Comparison of ENCODE assay signal across 21 mouse cellular contexts in the genomic region with DNA sequence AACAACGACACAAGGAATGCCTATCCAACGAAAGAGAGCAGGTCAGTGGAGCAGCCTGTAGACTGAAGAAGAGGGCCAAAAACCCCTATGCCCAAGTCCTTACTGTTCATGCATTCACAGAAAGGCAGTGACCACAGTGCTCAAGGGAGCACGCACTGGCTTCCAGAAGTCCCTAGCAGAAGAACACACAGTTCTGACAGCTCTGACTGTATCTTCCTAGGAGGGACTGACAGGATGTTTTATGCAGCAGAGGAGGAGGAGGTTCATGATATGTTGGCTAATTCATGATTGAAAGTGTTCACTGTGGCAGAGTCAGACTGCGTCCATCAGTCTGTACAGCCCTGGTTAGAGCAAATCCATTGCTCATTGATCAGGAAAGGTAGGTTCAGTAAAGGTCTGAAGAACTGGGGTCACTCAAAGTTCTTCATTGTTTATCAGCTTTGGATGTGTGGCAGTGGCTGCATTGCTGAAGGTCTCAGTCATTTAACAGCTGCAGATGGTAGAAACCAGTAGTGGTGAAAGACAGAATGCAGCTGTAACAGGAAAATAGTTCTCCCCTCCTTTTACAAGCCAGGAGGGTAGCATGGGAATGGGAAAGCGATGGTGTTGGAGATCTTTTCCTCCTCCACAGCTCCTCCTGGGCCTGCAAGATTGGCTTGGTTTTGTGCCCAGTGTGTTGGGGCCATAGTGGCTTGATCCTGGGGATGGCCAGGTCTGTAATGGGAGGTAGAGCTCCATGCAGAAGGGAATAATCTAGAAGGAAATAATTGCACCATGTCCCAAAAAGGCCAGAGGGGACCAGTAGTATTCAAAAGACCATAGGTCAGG.
"Had no signal": no experiment of that assay in that cellular context is flagged by ENCODE, and none has a peak within 500 bp of the region (broad histone marks: within the 10 kb centered on the region; RNA-seq: fewer than 3 reads in every experiment).

No protein-coding gene starts in this region.

- H3K4me3 ChIP-seq: layer of hippocampus, adult 2 months; limb, embryonic 10.5 days; limb, embryonic 13.5 days; liver, embryonic 13.5 days; megakaryocyte, embryonic 14.5 days; midbrain, embryonic 10.5 days; midbrain, embryonic 13.5 days; myocyte; neural tube, embryonic 13.5 days; stomach, embryonic 15.5 days had no signal

- H3K27ac ChIP-seq: kidney, postnatal 0 days; layer of hippocampus, adult 2 months; limb, embryonic 10.5 days; limb, embryonic 13.5 days; liver, embryonic 13.5 days; midbrain, embryonic 10.5 days; midbrain, embryonic 13.5 days; neural tube, embryonic 13.5 days; stomach, embryonic 15.5 days had no signal

- ATAC-seq: intestine, postnatal 0 days; midbrain, embryonic 13.5 days; midbrain, embryonic 16.5 days had no signal

- H3K4me2 ChIP-seq: limb, embryonic 13.5 days; liver, embryonic 13.5 days; midbrain, embryonic 13.5 days; neural tube, embryonic 13.5 days; stomach, embryonic 15.5 days had no signal

- H3K9me3 ChIP-seq: limb, embryonic 10.5 days; limb, embryonic 13.5 days; liver, embryonic 13.5 days; midbrain, embryonic 10.5 days; midbrain, embryonic 13.5 days; neural tube, embryonic 13.5 days; stomach, embryonic 15.5 days had no signal

- DNase-seq: kidney, adult 2 months; kidney, postnatal 25 days; layer of hippocampus, adult 9-11 months; liver; liver, embryonic 13.5 days; retina, postnatal 1 day; right cerebral cortex, postnatal 25 days; spleen, adult 18-20 months; thymus, postnatal 25 days had no signal

- H3K27me3 ChIP-seq: limb, embryonic 13.5 days; liver, embryonic 13.5 days; megakaryocyte, embryonic 14.5 days; midbrain, embryonic 13.5 days; neural tube, embryonic 13.5 days; stomach, embryonic 15.5 days had no signal

- H3K9ac ChIP-seq: limb, embryonic 13.5 days; liver, embryonic 13.5 days; midbrain, embryonic 13.5 days; neural tube, embryonic 13.5 days; stomach, embryonic 15.5 days had no signal

- H3K4me1 ChIP-seq: limb, embryonic 10.5 days; limb, embryonic 13.5 days; liver, embryonic 13.5 days; megakaryocyte, embryonic 14.5 days; midbrain, embryonic 10.5 days; midbrain, embryonic 13.5 days; neural tube, embryonic 13.5 days; stomach, embryonic 15.5 days had no signal

- H3K36me3 ChIP-seq: limb, embryonic 10.5 days; liver, embryonic 13.5 days; midbrain, embryonic 10.5 days; midbrain, embryonic 13.5 days; neural tube, embryonic 13.5 days; stomach, embryonic 15.5 days had no signal
